In genomic region chr6:91525544-91525943, GRCm38 (mm10) we compare ENCODE assay signal across 16 mouse cellular contexts.
"Had no signal": no experiment of that assay in that cellular context is flagged by ENCODE, and none has a peak within 500 bp of the region (broad histone marks: within the 10 kb centered on the region; RNA-seq: fewer than 3 reads in every experiment).

No protein-coding gene starts in this region.

- H3K27ac ChIP-seq: liver, embryonic 13.5 days; liver, embryonic 15.5 days; lung, embryonic 15.5 days; midbrain, embryonic 12.5 days; neural tube, embryonic 12.5 days; stomach, embryonic 15.5 days had no signal

- ATAC-seq: liver, postnatal 0 days; lung, postnatal 0 days; midbrain, embryonic 16.5 days had no signal

- H3K4me3 ChIP-seq: liver, embryonic 13.5 days; liver, embryonic 15.5 days; lung, embryonic 15.5 days; midbrain, embryonic 12.5 days; neural tube, embryonic 12.5 days; stomach, embryonic 15.5 days had no signal

- DNase-seq: liver, embryonic 13.5 days; liver, postnatal 0 days; lung, adult 2 months; lung, postnatal 4 days; midbrain, embryonic 14.5 days; right cerebral cortex, postnatal 14 days; thymus, adult 18-20 months; thymus, postnatal 14 days; thymus, postnatal 36 days had no signal
